Mouse (Mus musculus): Measurements from ENCODE around the gene Gmeb2.

DNA sequence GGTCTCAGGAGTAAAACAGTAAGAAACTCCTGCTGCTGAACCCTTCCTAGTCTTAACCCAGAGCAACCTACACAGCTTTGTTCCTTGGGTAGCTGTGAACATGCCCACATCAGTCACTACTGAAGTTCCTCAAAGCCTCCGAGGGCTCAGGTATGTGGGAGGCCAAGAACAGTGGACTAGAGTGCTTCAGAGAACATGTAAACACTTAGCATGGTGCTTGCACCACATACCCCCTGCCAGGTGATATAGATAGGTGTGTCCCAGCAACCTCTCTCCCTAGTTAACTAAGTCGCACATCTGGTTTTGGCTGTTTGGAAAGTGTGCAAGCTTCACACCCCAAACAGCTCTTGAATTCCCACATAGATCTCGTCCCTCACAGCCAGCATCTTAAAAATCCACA is 86.2 kb downstream of the Gmeb2 start:
- no peak for TF ChIP-seq CTCF (IDR thresholded peaks at IDR 0.05; ENCODE audit: borderline replicate concordance, control insufficient read depth, extremely low read depth, insufficient read depth, low read length, poor library complexity)
- no peak for TF ChIP-seq POLR2A (IDR thresholded peaks at IDR 0.05; ENCODE audit: control insufficient read depth, extremely low read depth, insufficient read depth, low read length, poor library complexity)
